In genomic region chr15:31529811-31530658, GRCm38 (mm10) we compare ENCODE assay signal across 8 mouse cellular contexts. TPM values are rescaled to one million over a fixed set of nuclear protein-coding genes. Genes with fewer than 3 reads are reported as not detected.
DNase-seq lines count a peak whose midpoint lies in the region; ATAC-seq and TF ChIP-seq lines count a peak whose summit lies in the region.

No protein-coding gene starts in this region.

- H3K4me1 ChIP-seq in hindbrain, postnatal 0 days (ENCODE audit: insufficient read depth, low read length) = peaks cover 4% of the 10 kb centered on the region; the same call in 1 of the 2 replicates
- peaks cover 6% of the 10 kb centered on the region for H3K4me1 ChIP-seq in limb, embryonic 14.5 days (ENCODE audit: control insufficient read depth, insufficient read depth, low read length)
- peaks cover 5% of the 10 kb centered on the region for H3K4me1 ChIP-seq in stomach, embryonic 16.5 days (ENCODE audit: control insufficient read depth, insufficient read depth, low read length)

- peak; percentile 11; the same call in 1 of the 2 replicates for ATAC-seq in frontal cortex, adult (ENCODE audit: low TSS enrichment)
- ATAC-seq in hindbrain, postnatal 0 days = peak; percentile 53
- ATAC-seq in limb, embryonic 14.5 days (ENCODE audit: low FRiP score, low read depth) = peak; percentile 39
- 0 out of 2 replicates have a peak, but pooled peaks have one; percentile 7 for ATAC-seq in monocyte, adult 5-6 weeks (replicated peaks; ENCODE audit: insufficient number of reproducible peaks, low FRiP score, low TSS enrichment, poor library complexity, severe bottlenecking)
- peak; percentile 52 for ATAC-seq in stomach, embryonic 16.5 days (ENCODE audit: insufficient read depth, low FRiP score)

- WGBS in hindbrain, postnatal 0 days = under 1% methylated on average over 52 of the region's 56 CpGs
- WGBS in limb, embryonic 14.5 days = under 1% methylated on average over 31 of the region's 56 CpGs
- under 1% methylated on average over 45 of the region's 56 CpGs for WGBS in stomach, embryonic 16.5 days

- H3K9ac ChIP-seq in hindbrain, postnatal 0 days (replicated peaks; ENCODE audit: low read length) = peak overlapping the region; percentile 90
- peak overlapping the region; percentile 95 for H3K9ac ChIP-seq in limb, embryonic 14.5 days (ENCODE audit: low read depth, low read length, severe bottlenecking)
- peak overlapping the region; percentile 96 for H3K9ac ChIP-seq in stomach, embryonic 16.5 days (ENCODE audit: low read length)

- no peak for TF ChIP-seq CTCF in gastrocnemius, adult 2 months (IDR thresholded peaks at IDR 0.05)
- TF ChIP-seq CTCF in hindbrain, postnatal 0 days (IDR thresholded peaks at IDR 0.05; ENCODE audit: low read depth) = no peak

- DNase-seq in frontal cortex, adult 2 months (ENCODE audit: extremely low spot score in 1 of 2, low spot score in 1 of 2) = no peak
- DNase-seq in cerebellum, adult 8-10 months = peak; percentile 53
- peak; percentile 60 for DNase-seq in gastrocnemius, adult 2 months
- peak; percentile 39 for DNase-seq in hindbrain, postnatal 0 days (ENCODE audit: low spot score)
- peak; percentile 27 for DNase-seq in limb, embryonic 14.5 days (ENCODE audit: low spot score)

- peak overlapping the region; percentile 98 for H3K4me3 ChIP-seq in gastrocnemius, adult 2 months
- peak overlapping the region; percentile 72 for H3K4me3 ChIP-seq in hindbrain, postnatal 0 days (ENCODE audit: low read length)
- H3K4me3 ChIP-seq in limb, embryonic 14.5 days (replicated peaks; ENCODE audit: low read length) = peak overlapping the region; percentile 93
- peak overlapping the region; percentile 92 for H3K4me3 ChIP-seq in stomach, embryonic 16.5 days (replicated peaks; ENCODE audit: low read length)

- H3K36me3 ChIP-seq in hindbrain, postnatal 0 days (ENCODE audit: insufficient read depth, low read length) = no peaks in the 10 kb centered on the region
- H3K36me3 ChIP-seq in limb, embryonic 14.5 days (ENCODE audit: control insufficient read depth, insufficient read depth, low read length) = peaks cover 4% of the 10 kb centered on the region; the same call in 1 of the 2 replicates
- H3K36me3 ChIP-seq in stomach, embryonic 16.5 days (ENCODE audit: control insufficient read depth, insufficient read depth, low read length) = 0 out of 2 replicates have a peak, but pooled peaks cover 8% of the 10 kb centered on the region

- no peaks in the 10 kb centered on the region for H3K27me3 ChIP-seq in hindbrain, postnatal 0 days (ENCODE audit: insufficient read depth, low read length)
- H3K27me3 ChIP-seq in limb, embryonic 14.5 days (ENCODE audit: control insufficient read depth, insufficient read depth, low read length) = no peaks in the 10 kb centered on the region
- H3K27me3 ChIP-seq in stomach, embryonic 16.5 days (ENCODE audit: control insufficient read depth, insufficient read depth, low read length) = no peaks in the 10 kb centered on the region

- H3K4me2 ChIP-seq in hindbrain, postnatal 0 days (ENCODE audit: low read depth, low read length) = peak overlapping the region; percentile 78
- H3K4me2 ChIP-seq in limb, embryonic 14.5 days (replicated peaks; ENCODE audit: low read depth, low read length, severe bottlenecking) = peak overlapping the region; percentile 68
- H3K4me2 ChIP-seq in stomach, embryonic 16.5 days (ENCODE audit: low read depth, low read length) = peak overlapping the region; percentile 77

- peak overlapping the region; percentile 98 for H3K27ac ChIP-seq in gastrocnemius, adult 2 months
- peak overlapping the region; percentile 98 for H3K27ac ChIP-seq in hindbrain, postnatal 0 days
- H3K27ac ChIP-seq in limb, embryonic 14.5 days (replicated peaks; ENCODE audit: low read depth, low read length) = peak overlapping the region; percentile 98
- peak overlapping the region; percentile 97 for H3K27ac ChIP-seq in stomach, embryonic 16.5 days (ENCODE audit: low read length)

- H3K9me3 ChIP-seq in hindbrain, postnatal 0 days (ENCODE audit: low read length) = no peaks in the 10 kb centered on the region
- H3K9me3 ChIP-seq in limb, embryonic 14.5 days (ENCODE audit: control insufficient read depth, low read length) = peaks cover 5% of the 10 kb centered on the region; the same call in 1 of the 2 replicates
- H3K9me3 ChIP-seq in stomach, embryonic 16.5 days (replicated peaks; ENCODE audit: control insufficient read depth, low read length) = peaks cover 5% of the 10 kb centered on the region; the same call in 1 of the 2 replicates

- intact Hi-C loops in gastrocnemius, adult 2 months (cut with DNase I) = loop anchor here (5.0 kb wide), 2 partner anchors 37 to 57 kb away; partner anchors contain the start of gene Cmbl

- TF ChIP-seq POLR2A in limb, embryonic 14.5 days (IDR thresholded peaks at IDR 0.05; ENCODE audit: borderline replicate concordance, extremely low read depth, insufficient read depth, insufficient read length) = no peak

RNA-seq across cellular contexts. Expression of gene March6, which starts 0.8 kb away (rescaled TPM):
- polyA plus RNA-seq in frontal cortex, adult 2 months (2012; rRNA removed) = 81.3 and 95.9 TPM in 2 replicates
- total RNA-seq in gastrocnemius, adult 2 months (2021) = 100 to 1,000 TPM; 124 to 131 TPM
- total RNA-seq in hindbrain, postnatal 0 days (2014; rRNA removed) = 154 and 169 TPM in 2 replicates
- 55.3 and 57.4 TPM in 2 replicates for polyA plus RNA-seq in hindbrain, postnatal 0 days (2015; fragmentation: Nextera tagmentation; extraction: Ambion mirVana)
- 27.4 and 30.9 TPM in 2 replicates for polyA plus RNA-seq in limb, embryonic 14.5 days (2012; rRNA removed)
- polyA plus RNA-seq in limb, embryonic 14.5 days (2014; fragmentation: Nextera tagmentation; extraction: Ambion mirVana) = 30.6 and 35.7 TPM in 2 replicates
- total RNA-seq in monocyte, adult 5-6 weeks (2017) = 34.1 to 61.0 TPM (median 34.3 TPM) in 3 replicates
- 30.1 and 30.2 TPM in 2 replicates for polyA plus RNA-seq in stomach, embryonic 16.5 days (2015; fragmentation: Nextera tagmentation; extraction: Ambion mirVana)

RNA-seq across cellular contexts. Expression of gene Cmbl, which starts 35.2 kb away (rescaled TPM):
- polyA plus RNA-seq in frontal cortex, adult 2 months (2012; rRNA removed) = 22.5 and 22.7 TPM in 2 replicates
- total RNA-seq in gastrocnemius, adult 2 months (2021) = 10 to 100 TPM; 30.4 to 58.0 TPM
- 15.2 and 21.2 TPM in 2 replicates for total RNA-seq in hindbrain, postnatal 0 days (2014; rRNA removed)
- polyA plus RNA-seq in hindbrain, postnatal 0 days (2015; fragmentation: Nextera tagmentation; extraction: Ambion mirVana) = 22.7 and 24.9 TPM in 2 replicates
- 2.3 and 3.0 TPM in 2 replicates for polyA plus RNA-seq in limb, embryonic 14.5 days (2012; rRNA removed)
- polyA plus RNA-seq in limb, embryonic 14.5 days (2014; fragmentation: Nextera tagmentation; extraction: Ambion mirVana) = 2.2 and 4.0 TPM in 2 replicates
- not detected in 3 replicates for total RNA-seq in monocyte, adult 5-6 weeks (2017)
- 21.7 and 24.3 TPM in 2 replicates for polyA plus RNA-seq in stomach, embryonic 16.5 days (2015; fragmentation: Nextera tagmentation; extraction: Ambion mirVana)

Comparison
In these comparisons a context has a peak if more than half of its experiments do, and no peak if none do; other contexts are left out.
1. DNase-seq: peak in cerebellum, adult 8-10 months (single experiment), gastrocnemius, adult 2 months (single experiment), hindbrain, postnatal 0 days (single experiment) and limb, embryonic 14.5 days (single experiment); none in frontal cortex, adult 2 months (0 of 2).
2. Peak in every context shown above with its lines, with median percentiles within 50 percentile points of each other: ATAC-seq, H3K27ac ChIP-seq, H3K4me3 ChIP-seq, H3K4me2 ChIP-seq and H3K9ac ChIP-seq.